Mouse (Mus musculus) midbrain, embryonic 15.5 days (tissue): ENCODE data around the gene Aass. TPM values are rescaled to one million over a fixed set of nuclear protein-coding genes. Genes with fewer than 3 reads are reported as not detected.

Source experiments
- polyA plus RNA-seq: library from polyadenylated mRNA; unstranded; fragments of >200 nt; fragmentation: Nextera tagmentation; extraction: Ambion mirVana; gene quantifications from 2 replicates; pipeline ENCODE4 v1.2.1, GENCODE M21; 2015

The Aass gene
- polyA plus RNA-seq, 1 experiment from 2014 or later, result 0.53 TPM

Other genes with a start within 250 kb of the Aass start
- 2.2 and 6.3 TPM in 2 replicates for gene Fezf1, start 115.4 kb upstream of the Aass start, polyA plus RNA-seq